Mouse (Mus musculus) MEL (cell line): ENCODE measurements around the gene Aunip. TPM values are rescaled to one million over a fixed set of nuclear protein-coding genes. Genes with fewer than 3 reads are reported as not detected.

ENCODE experiments used
- DNase-seq: peaks from one replicate; pipeline ENCODE4 v3.0.0; 2011; ENCODE audit warnings: low read depth, low spot score
- H3K27ac ChIP-seq: 2 replicates; pipeline ENCODE4 v1.5.1; 2012; ENCODE audit warnings: low read depth, mild to moderate bottlenecking, control low read depth, low read length, moderate library complexity; ENCODE audit not compliant: control insufficient read depth
- H3K27me3 ChIP-seq, 2 experiments: fragments of 150-350 bp in 1 of 2; sonication (generic) in 1 of 2; 2 replicates each; pipeline ENCODE4 v1.6.1; 2012; ENCODE audit warnings: low read length in 2 of 2, mild to moderate bottlenecking in 2 of 2, improper control_type of control experiment in 1 of 2, moderate library complexity in 1 of 2; ENCODE audit not compliant: insufficient read depth in 2 of 2, control insufficient read depth in 1 of 2
- H3K36me3 ChIP-seq, 2 experiments: 2 replicates each; pipeline ENCODE4 v1.6.1; 2012 to 2014; ENCODE audit warnings: low read length in 2 of 2, improper control_type of control experiment in 1 of 2, inconsistent platforms in 1 of 2, mild to moderate bottlenecking in 1 of 2; ENCODE audit not compliant: insufficient read depth in 2 of 2, control insufficient read depth in 1 of 2
- H3K4me1 ChIP-seq, 2 experiments: fragments of 150-350 bp in 1 of 2; sonication (generic) in 1 of 2; 2 replicates each; pipeline ENCODE4 v1.6.1; 2012; ENCODE audit warnings: low read length in 2 of 2, improper control_type of control experiment in 1 of 2, mild to moderate bottlenecking in 1 of 2; ENCODE audit not compliant: insufficient read depth in 2 of 2, control insufficient read depth in 1 of 2
- H3K4me3 ChIP-seq, 2 experiments: fragments of 150-350 bp in 1 of 2; sonication (generic) in 1 of 2; 2 replicates each; pipeline ENCODE4 v1.5.1; 2012; ENCODE audit warnings: low read depth in 2 of 2, low read length in 2 of 2, mild to moderate bottlenecking in 2 of 2, moderate library complexity in 2 of 2, control low read depth in 1 of 2, improper control_type of control experiment in 1 of 2; ENCODE audit not compliant: control insufficient read depth in 1 of 2, insufficient read depth in 1 of 2
- H3K79me2 ChIP-seq: 2 replicates; pipeline ENCODE4 v1.6.1; 2012; ENCODE audit warnings: mild to moderate bottlenecking, low read length, moderate library complexity; ENCODE audit not compliant: control insufficient read depth, poor library complexity, insufficient read depth
- H3K9ac ChIP-seq: 2 replicates; pipeline ENCODE4 v1.6.1; 2012; ENCODE audit warnings: low read depth, mild to moderate bottlenecking, control low read depth, low read length, moderate library complexity; ENCODE audit not compliant: control insufficient read depth, poor library complexity, severe bottlenecking
- H3K9me3 ChIP-seq: fragments of 150-350 bp; sonication (generic); replicated peaks from 2 replicates; pipeline ENCODE4 v1.6.1; 2012; ENCODE audit warnings: mild to moderate bottlenecking, low read length, improper control_type of control experiment, moderate library complexity; ENCODE audit not compliant: insufficient read depth
- BHLHE40 ChIP-seq: IDR thresholded peaks from 2 replicates; pipeline ENCODE4 v1.6.1; 2012; ENCODE audit warnings: low read depth, mild to moderate bottlenecking, inconsistent platforms, low read length, improper control_type of control experiment, borderline replicate concordance
- CHD1 ChIP-seq: IDR thresholded peaks from 2 replicates; pipeline ENCODE4 v1.6.1; 2012; ENCODE audit warnings: low read depth, mild to moderate bottlenecking, inconsistent platforms, low read length, improper control_type of control experiment
- CTCF ChIP-seq, 3 experiments: IDR thresholded peaks in 2 of 3; conservative IDR thresholded peaks in 1 of 3; 2 replicates each; pipeline ENCODE4 v1.5.1; 2011 to 2012; ENCODE audit warnings: low read length in 3 of 3, low read depth in 2 of 3, mild to moderate bottlenecking in 2 of 3, improper control_type of control experiment in 1 of 3, inconsistent platforms in 1 of 3, mixed read lengths in 1 of 3, moderate library complexity in 1 of 3; ENCODE audit not compliant: control insufficient read depth in 1 of 3, insufficient read depth in 1 of 3, poor library complexity in 1 of 3, severe bottlenecking in 1 of 3
- GABPA ChIP-seq: IDR thresholded peaks from 2 replicates; pipeline ENCODE4 v1.6.1; 2012; ENCODE audit warnings: low read depth, mild to moderate bottlenecking, inconsistent platforms, low read length, improper control_type of control experiment, moderate library complexity
- GATA1 ChIP-seq: IDR thresholded peaks from 2 replicates; pipeline ENCODE4 v1.6.1; 2011; ENCODE audit warnings: low read depth, low read length, improper control_type of control experiment
- HCFC1 ChIP-seq: IDR thresholded peaks from 2 replicates; pipeline ENCODE4 v1.6.1; 2012; ENCODE audit warnings: low read depth, mild to moderate bottlenecking, inconsistent platforms, low read length, improper control_type of control experiment, moderate library complexity
- JUND ChIP-seq: IDR thresholded peaks from 2 replicates; pipeline ENCODE4 v1.6.1; 2011; ENCODE audit warnings: low read depth, mild to moderate bottlenecking, improper control_type of control experiment, low read length
- KAT2A ChIP-seq: conservative IDR thresholded peaks from 2 replicates; pipeline ENCODE4 v1.6.1; 2012; ENCODE audit warnings: low read depth, low read length, improper control_type of control experiment, inconsistent platforms
- MAX ChIP-seq: IDR thresholded peaks from 2 replicates; pipeline ENCODE4 v1.6.1; 2011; ENCODE audit warnings: low read length, improper control_type of control experiment
- MYC ChIP-seq: IDR thresholded peaks from 2 replicates; pipeline ENCODE4 v1.6.1; 2011; ENCODE audit warnings: low read depth, mild to moderate bottlenecking, low read length, improper control_type of control experiment, moderate library complexity
- NELFE ChIP-seq: IDR thresholded peaks from 2 replicates; pipeline ENCODE4 v1.6.1; 2011; ENCODE audit warnings: low read depth, low read length, improper control_type of control experiment
- POLR2A ChIP-seq, 2 experiments: IDR thresholded peaks; 2 replicates each; pipeline ENCODE4 v1.6.1; 2011 to 2012; ENCODE audit warnings: low read length in 2 of 2, mild to moderate bottlenecking in 2 of 2, control low read depth in 1 of 2, improper control_type of control experiment in 1 of 2, low read depth in 1 of 2, moderate library complexity in 1 of 2; ENCODE audit not compliant: control insufficient read depth in 1 of 2, insufficient read depth in 1 of 2, poor library complexity in 1 of 2
- POLR2AphosphoS5 ChIP-seq: IDR thresholded peaks from 2 replicates; pipeline ENCODE4 v1.6.1; 2012; ENCODE audit warnings: low read depth, borderline replicate concordance, mild to moderate bottlenecking, inconsistent platforms, low read length, moderate library complexity, mixed read lengths
- RAD21 ChIP-seq: IDR thresholded peaks from 2 replicates; pipeline ENCODE4 v1.6.1; 2011; ENCODE audit warnings: mild to moderate bottlenecking, low read depth, low read length, improper control_type of control experiment
- TAL1 ChIP-seq: IDR thresholded peaks from 2 replicates; pipeline ENCODE4 v1.6.1; 2012; ENCODE audit warnings: mild to moderate bottlenecking, inconsistent platforms, low read length, moderate library complexity, mixed read lengths
- TBP ChIP-seq: IDR thresholded peaks from 2 replicates; pipeline ENCODE4 v1.8.0; 2011; ENCODE audit warnings: low read depth, low read length, improper control_type of control experiment
- USF1 ChIP-seq: IDR thresholded peaks from 2 replicates; pipeline ENCODE4 v1.6.1; 2014; ENCODE audit warnings: low read depth, mild to moderate bottlenecking, inconsistent platforms, low read length, improper control_type of control experiment, moderate library complexity
- USF2 ChIP-seq, 2 experiments: IDR thresholded peaks; 2 replicates each; pipeline ENCODE4 v1.6.1; 2011 to 2012; ENCODE audit warnings: improper control_type of control experiment in 2 of 2, low read length in 2 of 2, borderline replicate concordance in 1 of 2, inconsistent platforms in 1 of 2, low read depth in 1 of 2, mild to moderate bottlenecking in 1 of 2; ENCODE audit not compliant: insufficient read depth in 1 of 2
- ZKSCAN1 ChIP-seq: IDR thresholded peaks from 2 replicates; pipeline ENCODE4 v1.6.1; 2012; ENCODE audit warnings: low read depth, mild to moderate bottlenecking, inconsistent platforms, low read length, improper control_type of control experiment, moderate library complexity
- ZMIZ1 ChIP-seq: IDR thresholded peaks from 2 replicates; pipeline ENCODE4 v1.6.1; 2012; ENCODE audit warnings: low read depth, mild to moderate bottlenecking, inconsistent platforms, low read length, improper control_type of control experiment, moderate library complexity
- ZNF384 ChIP-seq: IDR thresholded peaks from 2 replicates; pipeline ENCODE4 v1.6.1; 2012; ENCODE audit warnings: low read depth, mild to moderate bottlenecking, inconsistent platforms, low read length, improper control_type of control experiment
- polyA plus RNA-seq, 2 experiments: library from polyadenylated mRNA; stranded (reverse) in 1 of 2; unstranded in 1 of 2; fragments of >175 nt in 1 of 2; fragments of >200 nt in 1 of 2; gene quantifications; 2 replicates each; pipeline versions ENCODE4 v1.2.1 to v1.2.4; 2012; ENCODE audit warnings: low replicate concordance in 2 of 2, low read depth in 1 of 2; ENCODE audit not compliant: insufficient read length in 2 of 2, insufficient read depth in 1 of 2, missing spikeins in 1 of 2
- total RNA-seq: library from RNA; depleted of rRNA; stranded (reverse); fragments of 300-350 nt; gene quantifications from 2 replicates; pipeline ENCODE4 v1.2.3, GENCODE M21; 2012

The Aunip gene
- total and polyA plus RNA-seq, 3 experiments, result 14.9 to 20.6 TPM; not detected in 1

DNA sequence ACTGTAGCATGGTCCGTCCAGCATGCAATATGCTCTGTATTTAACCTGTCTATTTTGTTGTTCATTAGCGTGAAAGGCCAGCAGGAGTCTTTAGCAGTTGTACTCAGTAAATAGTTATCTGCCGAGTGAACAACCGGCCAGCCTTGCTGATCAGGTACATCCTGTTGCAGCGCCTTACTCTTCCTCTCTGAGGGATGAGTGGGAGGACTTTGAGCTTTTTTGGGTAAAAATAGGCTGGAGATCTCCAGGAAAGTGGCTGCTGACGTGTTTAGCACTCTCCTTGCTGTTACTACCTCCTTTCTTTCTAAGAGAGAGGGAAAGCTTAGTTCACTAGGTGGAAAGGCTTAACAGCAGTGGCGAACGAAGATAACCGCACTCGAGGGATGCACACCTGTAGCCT, 6.9 kb downstream of the Aunip start:
- Histone ChIP-seq H3K27me3 (no peaks in the 10 kb centered on the region), H3K79me2 (peaks cover 16% of the 10 kb centered on the region; the same call in 1 of the 2 replicates), H3K4me1 (peaks cover 9 to 11% of the 10 kb centered on the region in 2 experiments), H3K27ac (no peak overlapping the region), H3K4me3 (no peak overlapping the region), H3K36me3 (peaks cover 1 to 11% of the 10 kb centered on the region in 2 experiments), H3K9me3 (no peaks in the 10 kb centered on the region), H3K9ac (no peak overlapping the region)
- TF ChIP-seq GATA1 (no peak), POLR2AphosphoS5 (no peak), GABPA (no peak), USF2 (IDR thresholded peaks at IDR 0.05; ENCODE audit: borderline replicate concordance in 1 of 2, insufficient read depth in 1 of 2, low read depth in 1 of 2, low read length in 2 of 2) (no peak), ZKSCAN1 (no peak), POLR2A (IDR thresholded peaks at IDR 0.05; ENCODE audit: control insufficient read depth in 1 of 2, insufficient read depth in 1 of 2, low read depth in 1 of 2, low read length in 2 of 2, poor library complexity in 1 of 2) (no peak), ZMIZ1 (no peak), KAT2A (no peak), BHLHE40 (no peak), MYC (no peak)
- DNase-seq, result no peak

GRCm38 (mm10) chr4:134518541-134518940, 7.7 kb downstream of the Aunip start:
- Histone ChIP-seq H3K9me3 (no peaks in the 10 kb centered on the region), H3K9ac (no peak overlapping the region), H3K36me3 (peaks cover 2 to 9% of the 10 kb centered on the region in 2 experiments), H3K4me3 (no peak overlapping the region), H3K79me2 (peaks cover 13% of the 10 kb centered on the region; the same call in 1 of the 2 replicates), H3K27ac (no peak overlapping the region), H3K4me1 (peaks cover 9 to 11% of the 10 kb centered on the region in 2 experiments), H3K27me3 (no peaks in the 10 kb centered on the region)
- DNase-seq, result no peak
- no peak for TF ChIP-seq RAD21
- no peak for TF ChIP-seq ZNF384
- no peak for TF ChIP-seq CHD1
- TF ChIP-seq CTCF (IDR thresholded peaks at IDR 0.05 in 2 of 3, conservative IDR thresholded peaks at IDR 0.05 in 1 of 3; ENCODE audit: control insufficient read depth in 1 of 3, insufficient read depth in 1 of 3, low read depth in 2 of 3, low read length in 3 of 3, poor library complexity in 1 of 3, severe bottlenecking in 1 of 3), result no peak
- no peak for TF ChIP-seq GABPA

- Histone ChIP-seq H3K27me3 (no peaks in the 10 kb centered on the region), H3K36me3 (peaks cover 2 to 6% of the 10 kb centered on the region in 2 experiments), H3K4me1 (peaks cover 6 to 9% of the 10 kb centered on the region in 2 experiments; a peak in 3 of 4 replicates), H3K27ac (no peak overlapping the region), H3K4me3 (no peak overlapping the region), H3K9me3 (no peaks in the 10 kb centered on the region), H3K9ac (no peak overlapping the region), H3K79me2 (peaks cover 10% of the 10 kb centered on the region; the same call in 1 of the 2 replicates)
- TF ChIP-seq ZKSCAN1 (no peak), USF1 (no peak), MAX (no peak), RAD21 (no peak), TBP (no peak), JUND (no peak), MYC (no peak), POLR2A (IDR thresholded peaks at IDR 0.05; ENCODE audit: control insufficient read depth in 1 of 2, insufficient read depth in 1 of 2, low read depth in 1 of 2, low read length in 2 of 2, poor library complexity in 1 of 2) (no peak), TAL1 (no peak), HCFC1 (no peak), NELFE (no peak)
- no peak for DNase-seq
These were observed 8.5 kb downstream of the Aunip start for GRCm38 (mm10) chr4:134519281-134519680.
